Mouse (Mus musculus) ES-Bruce4 (cell line): ENCODE results near the gene Mis12. TPM values are rescaled to one million over a fixed set of nuclear protein-coding genes. Genes with fewer than 3 reads are reported as not detected.

ENCODE experiments used
- H3K27ac ChIP-seq: 2 replicates; pipeline ENCODE4 v1.5.1; 2012; ENCODE audit warnings: low read length, inconsistent platforms; ENCODE audit not compliant: insufficient read depth
- H3K27me3 ChIP-seq: 2 replicates; pipeline ENCODE4 v1.6.1; 2012; ENCODE audit warnings: mild to moderate bottlenecking, low read length, inconsistent platforms; ENCODE audit not compliant: control insufficient read depth, poor library complexity, insufficient read depth, severe bottlenecking
- H3K36me3 ChIP-seq: 2 replicates; pipeline ENCODE4 v1.6.1; 2012; ENCODE audit warnings: inconsistent platforms, mild to moderate bottlenecking, low read length, moderate library complexity; ENCODE audit not compliant: control insufficient read depth, poor library complexity, insufficient read depth, severe bottlenecking
- H3K4me1 ChIP-seq: one replicate; pipeline ENCODE4 v1.8.1; 2011; ENCODE audit warnings: low read length; ENCODE audit not compliant: control insufficient read depth, insufficient read depth
- H3K4me3 ChIP-seq: 2 replicates; pipeline ENCODE4 v1.5.1; 2011; ENCODE audit warnings: low read depth, mild to moderate bottlenecking, low read length
- H3K9ac ChIP-seq: 2 replicates; pipeline ENCODE4 v1.6.1; 2012; ENCODE audit warnings: low read depth, mild to moderate bottlenecking, inconsistent platforms; ENCODE audit not compliant: poor library complexity, severe bottlenecking
- H3K9me3 ChIP-seq: replicated peaks from 2 replicates; pipeline ENCODE4 v1.6.1; 2012; ENCODE audit warnings: mild to moderate bottlenecking, low read length, inconsistent platforms; ENCODE audit not compliant: control insufficient read depth, poor library complexity, insufficient read depth, severe bottlenecking
- CTCF ChIP-seq: IDR thresholded peaks from one replicate; pipeline ENCODE4 v1.8.1; 2011; ENCODE audit warnings: low read depth, low read length
- EP300 ChIP-seq: IDR thresholded peaks from 2 replicates; pipeline ENCODE4 v1.6.1; 2011; ENCODE audit warnings: low read depth, low read length; ENCODE audit not compliant: insufficient read depth
- POLR2A ChIP-seq: IDR thresholded peaks from one replicate; pipeline ENCODE4 v1.8.1; 2011; ENCODE audit warnings: low read length; ENCODE audit not compliant: insufficient read depth
- polyA plus RNA-seq: library from polyadenylated mRNA; stranded (reverse); fragments of >200 nt; gene quantifications from 2 replicates; pipeline ENCODE4 v1.2.4, GENCODE M21; 2011; ENCODE audit warnings: low read depth; ENCODE audit not compliant: missing spikeins, insufficient read depth, insufficient read length

Mis12 gene
- polyA plus RNA-seq, 1 experiment: 36.7 TPM

- Histone ChIP-seq H3K9me3 (no peaks in the 10 kb centered on the region), H3K9ac (peak overlapping the region; percentile 36; the same call in 1 of the 2 replicates), H3K4me3 (peak overlapping the region; percentile 78), H3K36me3 (peaks cover 14% of the 10 kb centered on the region), H3K27me3 (peaks cover 3% of the 10 kb centered on the region; the same call in 1 of the 2 replicates), H3K4me1 (no peaks in the 10 kb centered on the region), H3K27ac (no peak overlapping the region)
- TF ChIP-seq EP300 (no peak), CTCF (no peak), POLR2A (no peak)
Observed at GRCm38 (mm10) chr11:71032070-71032469, 12.7 kb downstream of the Mis12 start.

- TF ChIP-seq POLR2A (no peak), EP300 (no peak), CTCF (no peak)
- no peak overlapping the region for H3K27ac ChIP-seq
- H3K9ac ChIP-seq: peak overlapping the region; percentile 39
Observed at GRCm38 (mm10) chr11:71032491-71033162, 13.2 kb downstream of the Mis12 start.

GRCm38 (mm10) chr11:71033163-71033761 lies 13.9 kb downstream of the Mis12 start, which contains the start of gene 6330403K07Rik:
Gene 6330403K07Rik (minus strand): TSS chr11:71033513.
- Histone ChIP-seq H3K27ac (no peak within 1 kb of the TSS), H3K4me3 (peak within 1 kb of the TSS; percentile 78), H3K9ac (peak within 1 kb of the TSS; percentile 39), H3K9me3 (0 out of 2 replicates have a peak, but pooled peaks cover 2% of the 10 kb centered on the region), H3K4me1 (no peaks in the 10 kb centered on the region), H3K27me3 (peaks cover 3% of the 10 kb centered on the region; the same call in 1 of the 2 replicates), H3K36me3 (peaks cover 3% of the 10 kb centered on the region; the same call in 1 of the 2 replicates)
- TF ChIP-seq EP300 (no peak), CTCF (no peak), POLR2A (no peak)

More at GRCm38 (mm10) chr11:71032491-71033162, 13.2 kb downstream of the Mis12 start:
- Histone ChIP-seq H3K36me3 (peaks cover 8% of the 10 kb centered on the region; the same call in 1 of the 2 replicates), H3K4me1 (no peaks in the 10 kb centered on the region), H3K9me3 (no peaks in the 10 kb centered on the region), H3K4me3 (peak overlapping the region; percentile 78), H3K27me3 (peaks cover 3% of the 10 kb centered on the region; the same call in 1 of the 2 replicates)

- no peak for TF ChIP-seq CTCF
- TF ChIP-seq EP300: no peak
- TF ChIP-seq POLR2A: no peak
- H3K27ac ChIP-seq: no peak overlapping the region
- H3K4me1 ChIP-seq: no peaks in the 10 kb centered on the region
- peaks cover 19% of the 10 kb centered on the region for H3K9me3 ChIP-seq
- H3K27me3 ChIP-seq: peaks cover 3% of the 10 kb centered on the region; the same call in 1 of the 2 replicates
- no peak overlapping the region for H3K9ac ChIP-seq
- H3K36me3 ChIP-seq: no peaks in the 10 kb centered on the region
- H3K4me3 ChIP-seq: no peak overlapping the region
Observed at GRCm38 (mm10) chr11:71039526-71040298, 20.3 kb downstream of the Mis12 start.

- Histone ChIP-seq H3K9ac (no peak overlapping the region), H3K27ac (no peak overlapping the region), H3K36me3 (no peaks in the 10 kb centered on the region), H3K4me1 (no peaks in the 10 kb centered on the region), H3K9me3 (no peaks in the 10 kb centered on the region), H3K4me3 (no peak overlapping the region), H3K27me3 (no peaks in the 10 kb centered on the region)
- TF ChIP-seq EP300 (no peak), CTCF (no peak)
Observed at GRCm38 (mm10) chr11:71052554-71052953, 33.1 kb downstream of the Mis12 start.
